Comparison of ENCODE assay signal across 8 mouse cellular contexts in the genomic region with DNA sequence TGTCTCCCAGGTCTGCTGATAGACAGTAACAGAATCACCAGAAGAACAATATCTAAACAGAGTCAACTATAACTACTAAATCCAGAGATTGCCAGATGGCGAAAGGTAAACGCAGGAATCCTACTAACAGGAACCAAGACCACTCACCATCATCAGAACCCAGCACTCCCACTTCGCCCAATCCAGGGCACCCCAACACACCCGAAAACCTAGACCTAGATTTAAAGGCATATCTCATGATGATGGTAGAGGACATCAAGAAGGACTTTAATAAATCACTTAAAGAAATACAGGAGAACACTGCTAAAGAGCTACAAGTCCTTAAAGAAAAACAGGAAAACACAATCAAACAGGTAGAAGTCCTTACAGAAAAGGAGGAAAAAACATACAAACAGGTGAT.
DNase-seq lines count a peak whose midpoint lies in the region.

No protein-coding gene starts in this region.

- DNase-seq in adrenal gland, adult 8-10 months: peak; percentile 5
- DNase-seq in frontal cortex, postnatal 10 days (ENCODE audit: low spot score in 2 of 2): peak; percentile 7 to 23
- peak; percentile 12 to 23 for DNase-seq in heart, adult 9 months (ENCODE audit: low spot score in 2 of 2)
- peak; percentile 25 for DNase-seq in layer of hippocampus, adult 11-12 months (ENCODE audit: low spot score)
- DNase-seq in left cerebral cortex, adult 8-10 months (ENCODE audit: low spot score in 2 of 2): peak; percentile 13 to 28
- DNase-seq in ovary, adult 18-20 months (ENCODE audit: low spot score): peak; percentile 6
- peak; percentile 23 to 70 for DNase-seq in spleen, postnatal 4 days (ENCODE audit: low spot score in 2 of 2)
- peak; percentile 6 for DNase-seq in urinary bladder, postnatal 14 days (ENCODE audit: low spot score)

Comparison
In these comparisons a context has a peak if more than half of its experiments do, and no peak if none do; other contexts are left out.
1. Peak in every context shown above with its lines: DNase-seq.